Mouse (Mus musculus) kidney, adult 2 months (tissue): ENCODE measurements at regions not wholly inside any gene's neighbourhood (a gene's known extent, or its start where the extent isn't known, plus 50 kb on each side); places are given as distances from the start of the nearest gene placed in this dataset.

Experiments
- DNase-seq: peaks from one replicate; pipeline ENCODE4 v3.0.0; 2021
- H3K27ac ChIP-seq: fragments of 200-500 bp; 2 replicates; pipeline ENCODE4 v1.5.1; 2012; ENCODE audit warnings: low read depth, low read length, control low read depth, inconsistent platforms; ENCODE audit not compliant: insufficient read depth
- H3K27me3 ChIP-seq: fragments of 200-500 bp; replicated peaks from 2 replicates; pipeline ENCODE4 v1.6.1; 2012; ENCODE audit warnings: mild to moderate bottlenecking, moderate library complexity, low read length, inconsistent platforms; ENCODE audit not compliant: control insufficient read depth, insufficient read depth
- H3K36me3 ChIP-seq: fragments of 200-500 bp; 2 replicates; pipeline ENCODE4 v1.6.1; 2012; ENCODE audit warnings: mild to moderate bottlenecking, moderate library complexity, low read length, inconsistent platforms; ENCODE audit not compliant: control insufficient read depth, insufficient read depth
- H3K4me1 ChIP-seq: fragments of 200-500 bp; 2 replicates; pipeline ENCODE4 v1.6.1; 2011; ENCODE audit warnings: low read length; ENCODE audit not compliant: control insufficient read depth, insufficient read depth
- H3K4me3 ChIP-seq: fragments of 200-500 bp; 2 replicates; pipeline ENCODE4 v1.5.1; 2011; ENCODE audit warnings: mild to moderate bottlenecking, low read depth, low read length, control low read depth; ENCODE audit not compliant: insufficient read depth
- CTCF ChIP-seq: fragments of 200-500 bp; conservative IDR thresholded peaks from 2 replicates; pipeline ENCODE4 v1.5.1; 2011; ENCODE audit warnings: low read depth, mild to moderate bottlenecking, control low read depth, low read length, moderate library complexity, mixed read lengths; ENCODE audit not compliant: insufficient read depth, insufficient read length
- POLR2A ChIP-seq: fragments of 200-500 bp; IDR thresholded peaks from one replicate; pipeline ENCODE4 v1.6.1; 2011; ENCODE audit warnings: low read depth, low read length, control low read depth
- WGBS: fragments of 180-500 bp; shearing (Covaris S2); methylation state at CpG from one replicate; pipeline ENCODE4 v1.1.7; 2018; 5-methylcytosine and 5-hydroxymethylcytosine counted together

- Histone ChIP-seq H3K36me3 (no peaks in the 10 kb centered on the region), H3K4me3 (no peak overlapping the region), H3K27me3 (no peaks in the 10 kb centered on the region), H3K27ac (no peak overlapping the region), H3K4me1 (no peaks in the 10 kb centered on the region; the same call in 1 of the 2 replicates)
- DNase-seq, result peak; percentile 22
- TF ChIP-seq POLR2A, result no peak
- no peak for TF ChIP-seq CTCF
- WGBS, result 16% methylated on average over 2 of the region's 2 CpGs
Measured at GRCm38 (mm10) chr2:50373626-50374025, 77.0 kb upstream of the Mmadhc start.

GRCm38 (mm10) chr2:50373006-50373405 lies 76.4 kb upstream of the Mmadhc start:
- no peak overlapping the region for H3K4me3 ChIP-seq
- H3K27ac ChIP-seq, result peak overlapping the region; percentile 23; the same call in 1 of the 2 replicates
- H3K27me3 ChIP-seq, result no peaks in the 10 kb centered on the region
- H3K4me1 ChIP-seq, result no peaks in the 10 kb centered on the region; the same call in 1 of the 2 replicates
- no peaks in the 10 kb centered on the region for H3K36me3 ChIP-seq
- WGBS, result 71% methylated on average over 7 of the region's 7 CpGs
- no peak for TF ChIP-seq CTCF
- TF ChIP-seq POLR2A, result no peak
- no peak for DNase-seq

GRCm38 (mm10) chr2:50368831-50369230 lies 72.2 kb upstream of the Mmadhc start:
- H3K36me3 ChIP-seq, result no peaks in the 10 kb centered on the region
- no peak overlapping the region for H3K4me3 ChIP-seq
- WGBS, result 74% methylated on average over 4 of the region's 4 CpGs
- H3K4me1 ChIP-seq, result no peaks in the 10 kb centered on the region; the same call in 1 of the 2 replicates
- TF ChIP-seq POLR2A (no peak), CTCF (no peak)
- H3K27ac ChIP-seq, result no peak overlapping the region
- no peak for DNase-seq
- no peaks in the 10 kb centered on the region for H3K27me3 ChIP-seq

GRCm38 (mm10) chr2:50368351-50368750 lies 71.8 kb upstream of the Mmadhc start:
- no peak for TF ChIP-seq POLR2A
- TF ChIP-seq CTCF, result no peak
- DNase-seq, result peak; percentile 62
- H3K27ac ChIP-seq, result no peak overlapping the region
- H3K4me3 ChIP-seq, result no peak overlapping the region
- H3K4me1 ChIP-seq, result no peaks in the 10 kb centered on the region; the same call in 1 of the 2 replicates
- no peaks in the 10 kb centered on the region for H3K36me3 ChIP-seq
- 61% methylated on average over 6 of the region's 6 CpGs for WGBS
- H3K27me3 ChIP-seq, result no peaks in the 10 kb centered on the region

GRCm38 (mm10) chr2:50365221-50365620 lies 68.6 kb upstream of the Mmadhc start:
- no peak for DNase-seq
- no peaks in the 10 kb centered on the region for H3K36me3 ChIP-seq
- no peaks in the 10 kb centered on the region for H3K4me1 ChIP-seq
- no peak overlapping the region for H3K4me3 ChIP-seq
- WGBS, result 77% methylated on average over 6 of the region's 6 CpGs
- H3K27ac ChIP-seq, result no peak overlapping the region
- H3K27me3 ChIP-seq, result no peaks in the 10 kb centered on the region
- TF ChIP-seq CTCF (no peak), POLR2A (no peak)

- no peaks in the 10 kb centered on the region for H3K27me3 ChIP-seq
- H3K4me1 ChIP-seq, result no peaks in the 10 kb centered on the region
- no peak overlapping the region for H3K4me3 ChIP-seq
- H3K36me3 ChIP-seq, result no peaks in the 10 kb centered on the region
- TF ChIP-seq CTCF, result no peak
- TF ChIP-seq POLR2A, result no peak
- no peak for DNase-seq
- no peak overlapping the region for H3K27ac ChIP-seq
- WGBS, result 77% methylated on average over 2 of the region's 2 CpGs
Measured at GRCm38 (mm10) chr2:50356089-50356488, 59.5 kb upstream of the Mmadhc start.

- TF ChIP-seq POLR2A (no peak), CTCF (no peak)
- peak; percentile 10 for DNase-seq
- Histone ChIP-seq H3K27me3 (no peaks in the 10 kb centered on the region), H3K4me3 (no peak overlapping the region), H3K27ac (no peak overlapping the region), H3K4me1 (no peaks in the 10 kb centered on the region), H3K36me3 (no peaks in the 10 kb centered on the region)
- 56% methylated on average over 10 of the region's 10 CpGs for WGBS
Measured at GRCm38 (mm10) chr2:50347486-50348265, 51.1 kb upstream of the Mmadhc start.
